Mouse (Mus musculus) limb, embryonic 15.5 days (tissue): ENCODE results near the gene Eif3i. TPM values are rescaled to one million over a fixed set of nuclear protein-coding genes. Genes with fewer than 3 reads are reported as not detected.

ENCODE experiments used
- ATAC-seq: fragments of 200-750 bp; cut with Nextera tagmentation; 2 replicates; pipeline ENCODE4 v1.8.0; 2017; ENCODE audit warnings: low read depth, moderate TSS enrichment; ENCODE audit not compliant: insufficient number of reproducible peaks, low FRiP score, low TSS enrichment
- H3K27ac ChIP-seq: fragments of 300-500 bp; sonication (generic); 2 replicates; pipeline ENCODE4 v1.5.1; 2015; ENCODE audit warnings: moderate library complexity, mild to moderate bottlenecking, inconsistent platforms
- H3K27me3 ChIP-seq: fragments of 300-500 bp; sonication (generic); 2 replicates; pipeline ENCODE4 v1.6.1; 2015; ENCODE audit warnings: inconsistent platforms
- H3K36me3 ChIP-seq: fragments of 300-500 bp; sonication (generic); 2 replicates; pipeline ENCODE4 v1.6.1; 2015; ENCODE audit warnings: inconsistent platforms
- H3K4me1 ChIP-seq: fragments of 300-500 bp; sonication (generic); 2 replicates; pipeline ENCODE4 v1.6.1; 2015; ENCODE audit warnings: inconsistent platforms
- H3K4me2 ChIP-seq: fragments of 300-500 bp; sonication (generic); 2 replicates; pipeline ENCODE4 v1.6.1; 2015; ENCODE audit warnings: mild to moderate bottlenecking, inconsistent platforms
- H3K4me3 ChIP-seq: fragments of 300-500 bp; sonication (generic); 2 replicates; pipeline ENCODE4 v1.5.1; 2015; ENCODE audit warnings: mild to moderate bottlenecking, inconsistent platforms
- H3K9ac ChIP-seq: fragments of 300-500 bp; sonication (generic); 2 replicates; pipeline ENCODE4 v1.6.1; 2015; ENCODE audit warnings: inconsistent platforms
- H3K9me3 ChIP-seq: fragments of 300-500 bp; sonication (generic); 2 replicates; pipeline ENCODE4 v1.6.1; 2016; ENCODE audit warnings: inconsistent platforms
- WGBS: fragments of 180-500 bp; shearing (Covaris S2); methylation state at CpG from one replicate; pipeline ENCODE4 v1.1.7; 2015; 5-methylcytosine and 5-hydroxymethylcytosine counted together
- polyA plus RNA-seq: library from polyadenylated mRNA; unstranded; fragments of >200 nt; fragmentation: Nextera tagmentation; extraction: Ambion mirVana; gene quantifications from 2 replicates; pipeline ENCODE4 v1.2.1, GENCODE M21; 2015

Eif3i gene
- polyA plus RNA-seq, 1 experiment from 2014 or later = 275 TPM

- no peak overlapping the region for H3K9ac ChIP-seq
- no peaks in the 10 kb centered on the region for H3K9me3 ChIP-seq
- H3K27me3 ChIP-seq = no peaks in the 10 kb centered on the region
- H3K4me1 ChIP-seq = peaks cover 41% of the 10 kb centered on the region
- peak overlapping the region; percentile 89 for H3K27ac ChIP-seq
- peak overlapping the region; percentile 79; the same call in 1 of the 2 replicates for H3K4me2 ChIP-seq
- no peak for ATAC-seq
- peaks cover 50% of the 10 kb centered on the region for H3K36me3 ChIP-seq
- WGBS = 44% methylated on average over 4 of the region's 4 CpGs
- H3K4me3 ChIP-seq = no peak overlapping the region
Observed at GRCm38 (mm10) chr4:129625496-129625895, 25.0 kb upstream of the Eif3i start.

GRCm38 (mm10) chr4:129625029-129625370 is 24.6 kb upstream of the Eif3i start:
- Histone ChIP-seq H3K4me2 (peak overlapping the region; percentile 79), H3K9me3 (no peaks in the 10 kb centered on the region), H3K27ac (peak overlapping the region; percentile 89), H3K9ac (no peak overlapping the region), H3K27me3 (no peaks in the 10 kb centered on the region), H3K36me3 (peaks cover 45% of the 10 kb centered on the region), H3K4me3 (peak overlapping the region; percentile 61), H3K4me1 (peaks cover 41% of the 10 kb centered on the region)
- 1% methylated on average over 6 of the region's 6 CpGs for WGBS
- no peak; the same call in 1 of the 2 replicates for ATAC-seq

- Histone ChIP-seq H3K4me3 (peak overlapping the region; percentile 61), H3K4me1 (peaks cover 41% of the 10 kb centered on the region), H3K9me3 (no peaks in the 10 kb centered on the region), H3K27me3 (no peaks in the 10 kb centered on the region), H3K9ac (0 out of 2 replicates have a peak overlapping the region, but pooled peaks have one; percentile 58), H3K4me2 (peak overlapping the region; percentile 79), H3K27ac (peak overlapping the region; percentile 89), H3K36me3 (peaks cover 39% of the 10 kb centered on the region)
- under 1% methylated on average over 18 of the region's 18 CpGs for WGBS
- peak; percentile 87 for ATAC-seq
Observed at GRCm38 (mm10) chr4:129624281-129625028, 24.0 kb upstream of the Eif3i start.

- Histone ChIP-seq H3K4me1 (peaks cover 44% of the 10 kb centered on the region), H3K9ac (peak within 1 kb of the TSS; percentile 58), H3K27ac (peak within 1 kb of the TSS; percentile 89), H3K4me2 (peak within 1 kb of the TSS; percentile 79), H3K27me3 (no peaks in the 10 kb centered on the region), H3K36me3 (peaks cover 32% of the 10 kb centered on the region), H3K4me3 (peak within 1 kb of the TSS; percentile 61), H3K9me3 (no peaks in the 10 kb centered on the region)
- ATAC-seq = no peak
- WGBS = 0% methylated on average over 10 of the region's 10 CpGs
Observed at GRCm38 (mm10) chr4:129623681-129624091, 23.2 kb upstream of the Eif3i start, which contains the start of gene Ccdc28b. Gene Ccdc28b, minus strand, starts transcription at chr4:129623947.

GRCm38 (mm10) chr4:129622803-129623535 is 22.5 kb upstream of the Eif3i start:
- Histone ChIP-seq H3K4me3 (peak overlapping the region; percentile 61), H3K4me2 (peak overlapping the region; percentile 79), H3K9ac (peak overlapping the region; percentile 58), H3K4me1 (peaks cover 51% of the 10 kb centered on the region), H3K27me3 (no peaks in the 10 kb centered on the region), H3K27ac (peak overlapping the region; percentile 89), H3K36me3 (peaks cover 24% of the 10 kb centered on the region), H3K9me3 (no peaks in the 10 kb centered on the region)
- no peak for ATAC-seq
- WGBS = 23% methylated on average over 8 of the region's 8 CpGs

GRCm38 (mm10) chr4:129622120-129622802 is 21.8 kb upstream of the Eif3i start:
- Histone ChIP-seq H3K36me3 (peaks cover 19% of the 10 kb centered on the region), H3K27ac (peak overlapping the region; percentile 43; the same call in 1 of the 2 replicates), H3K9me3 (no peaks in the 10 kb centered on the region), H3K4me1 (peaks cover 54% of the 10 kb centered on the region), H3K4me3 (no peak overlapping the region), H3K4me2 (peak overlapping the region; percentile 79; the same call in 1 of the 2 replicates), H3K27me3 (no peaks in the 10 kb centered on the region), H3K9ac (peak overlapping the region; percentile 58; the same call in 1 of the 2 replicates)
- 73% methylated on average over 11 of the region's 11 CpGs for WGBS
- ATAC-seq = no peak

- H3K9me3 ChIP-seq = no peaks in the 10 kb centered on the region
- no peak overlapping the region for H3K4me2 ChIP-seq
- peak overlapping the region; percentile 43 for H3K27ac ChIP-seq
- peaks cover 54% of the 10 kb centered on the region for H3K4me1 ChIP-seq
- H3K9ac ChIP-seq = no peak overlapping the region
- H3K36me3 ChIP-seq = peaks cover 19% of the 10 kb centered on the region
- no peak overlapping the region for H3K4me3 ChIP-seq
- no peak for ATAC-seq
- WGBS = 74% methylated on average over 8 of the region's 8 CpGs
- H3K27me3 ChIP-seq = no peaks in the 10 kb centered on the region
Observed at GRCm38 (mm10) chr4:129621283-129621841, 20.9 kb upstream of the Eif3i start.

- WGBS = 82% methylated on average over 11 of the region's 11 CpGs
- ATAC-seq = no peak
- no peak overlapping the region for H3K4me2 ChIP-seq
- H3K9ac ChIP-seq = no peak overlapping the region
- H3K4me1 ChIP-seq = peaks cover 53% of the 10 kb centered on the region
- peak overlapping the region; percentile 43 for H3K27ac ChIP-seq
- no peaks in the 10 kb centered on the region for H3K9me3 ChIP-seq
- H3K27me3 ChIP-seq = no peaks in the 10 kb centered on the region
- H3K4me3 ChIP-seq = no peak overlapping the region
- peaks cover 19% of the 10 kb centered on the region for H3K36me3 ChIP-seq
Observed at GRCm38 (mm10) chr4:129620419-129621282, 20.2 kb upstream of the Eif3i start.

- Histone ChIP-seq H3K9ac (peak within 1 kb of the TSS; percentile 71), H3K4me2 (peak within 1 kb of the TSS; percentile 73), H3K4me1 (peaks cover 37% of the 10 kb centered on the region), H3K27ac (peak within 1 kb of the TSS; percentile 93), H3K4me3 (peak within 1 kb of the TSS; percentile 67), H3K27me3 (no peaks in the 10 kb centered on the region), H3K9me3 (no peaks in the 10 kb centered on the region), H3K36me3 (peaks cover 20% of the 10 kb centered on the region)
- ATAC-seq = peak; percentile 88
- 4% methylated on average over 44 of the region's 44 CpGs for WGBS
Observed at GRCm38 (mm10) chr4:129618786-129619691, 18.6 kb upstream of the Eif3i start, which contains the start of gene Iqcc. Gene Iqcc, minus strand, starts transcription at chr4:129619099.

GRCm38 (mm10) chr4:129618031-129618430 is 17.6 kb upstream of the Eif3i start:
- Histone ChIP-seq H3K27ac (no peak overlapping the region; the same call in 1 of the 2 replicates), H3K27me3 (no peaks in the 10 kb centered on the region), H3K4me1 (peaks cover 34% of the 10 kb centered on the region), H3K9ac (0 out of 2 replicates have a peak overlapping the region, but pooled peaks have one; percentile 71), H3K4me3 (peak overlapping the region; percentile 67), H3K36me3 (peaks cover 20% of the 10 kb centered on the region), H3K4me2 (peak overlapping the region; percentile 73), H3K9me3 (no peaks in the 10 kb centered on the region)
- WGBS = 94% methylated on average over 5 of the region's 5 CpGs
- ATAC-seq = no peak
